Mouse (Mus musculus) ovary, postnatal 14 days (tissue): ENCODE measurements around the gene Cenpl.

Source experiments
- DNase-seq: peaks from one replicate; pipeline ENCODE4 v3.0.0; 2022; ENCODE audit warnings: low spot score

Gene Cenpl

DNA sequence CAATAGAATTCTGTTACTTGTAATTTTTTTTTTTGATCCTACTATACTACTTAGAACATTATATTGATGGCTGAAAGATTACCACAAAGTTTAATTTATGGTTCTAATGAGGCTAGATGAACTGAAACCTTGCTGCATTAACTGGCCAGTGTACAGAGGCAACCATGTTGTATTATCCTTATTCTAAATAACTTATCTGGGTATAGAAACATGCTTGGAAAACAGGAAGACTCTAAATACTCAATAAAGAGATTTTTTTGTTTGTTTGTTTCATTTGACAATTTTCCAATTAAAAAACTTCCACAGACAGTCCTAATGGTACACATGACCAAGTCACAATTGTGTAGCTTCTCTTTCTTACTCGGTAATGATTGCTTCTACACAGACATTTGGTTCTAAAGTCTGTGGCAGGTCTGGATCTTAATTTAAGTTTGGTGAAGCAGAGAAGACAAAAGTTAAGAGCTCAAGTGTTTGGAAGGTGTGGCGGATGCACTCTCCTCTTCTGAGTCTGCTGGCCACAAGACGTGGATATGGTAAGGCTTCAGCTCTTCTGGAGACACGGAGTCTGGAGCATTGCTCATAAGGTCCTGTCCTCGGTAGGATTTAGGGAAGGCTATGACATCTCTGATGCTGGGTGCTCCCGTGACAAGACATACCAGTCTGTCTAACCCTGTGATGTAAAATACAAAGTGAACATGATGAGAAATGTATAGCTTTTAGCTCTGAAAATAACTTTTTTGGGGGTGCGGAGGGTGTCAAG lies 29.1 kb upstream of the Cenpl start:
- DNase-seq, result no peak

DNA sequence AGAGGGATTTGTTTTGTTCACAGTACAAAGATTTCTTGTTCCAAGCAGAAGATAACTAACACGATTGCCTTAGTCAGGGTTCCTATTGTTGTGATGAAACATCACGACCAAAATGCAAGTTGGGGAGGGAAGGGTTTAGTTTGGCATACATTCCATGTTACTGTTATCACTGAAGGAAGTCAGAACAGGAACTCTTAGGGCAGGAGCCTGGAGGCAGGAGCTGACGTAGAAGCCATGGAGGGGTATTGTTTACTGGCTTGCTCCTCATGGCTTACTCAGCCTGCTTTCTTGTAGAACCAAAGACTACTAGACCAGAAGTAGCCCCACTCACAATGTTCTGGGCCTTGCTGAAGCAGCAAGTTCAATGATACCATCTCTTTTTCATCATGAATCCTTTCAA lies 23.5 kb upstream of the Cenpl start:
- DNase-seq, result no peak

GRCm38 (mm10) chr1:161057164-161057563 lies 13.3 kb upstream of the Cenpl start:
- DNase-seq, result no peak

DNA sequence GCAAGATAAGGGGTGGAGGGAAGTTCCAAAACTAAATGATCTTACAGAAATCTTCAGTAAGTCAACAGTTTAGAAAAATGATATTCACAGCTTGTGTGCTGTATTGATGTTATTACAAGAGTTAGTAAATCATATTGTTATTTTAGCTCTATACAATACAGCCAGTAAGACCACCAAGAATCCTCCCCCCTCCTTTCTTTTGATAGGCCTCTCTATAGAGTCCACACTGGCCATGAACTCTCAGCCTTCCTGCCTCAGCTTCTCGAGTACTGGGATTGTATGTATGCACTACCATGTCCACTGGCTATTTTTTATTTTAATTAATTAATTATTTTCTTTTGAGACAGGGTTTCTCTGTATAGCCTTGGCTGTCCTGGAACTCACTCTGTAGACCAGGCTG lies 7.2 kb upstream of the Cenpl start:
- DNase-seq, result no peak

GRCm38 (mm10) chr1:161071272-161071620 lies 733 bp downstream of the Cenpl start:
- DNase-seq, result no peak

DNA sequence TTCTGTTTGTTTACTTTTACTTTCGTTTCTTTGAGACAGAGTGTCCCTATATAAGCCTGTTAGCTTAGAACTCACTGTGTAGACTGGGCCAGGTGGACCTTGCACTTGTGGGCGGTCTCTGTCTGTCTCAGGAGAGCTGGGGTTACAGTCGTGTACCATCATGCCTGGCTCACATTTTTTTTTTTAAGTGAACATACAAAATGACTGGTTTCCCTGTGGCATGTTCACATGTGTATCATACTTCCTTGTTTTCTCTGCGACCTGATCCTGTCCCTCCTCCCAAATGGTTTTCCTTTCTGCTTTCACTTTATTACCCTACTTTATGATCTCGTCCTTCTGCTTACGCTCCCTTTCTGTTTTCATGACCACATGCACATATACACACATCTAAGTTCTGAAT lies 5.7 kb downstream of the Cenpl start:
- no peak for DNase-seq

DNA sequence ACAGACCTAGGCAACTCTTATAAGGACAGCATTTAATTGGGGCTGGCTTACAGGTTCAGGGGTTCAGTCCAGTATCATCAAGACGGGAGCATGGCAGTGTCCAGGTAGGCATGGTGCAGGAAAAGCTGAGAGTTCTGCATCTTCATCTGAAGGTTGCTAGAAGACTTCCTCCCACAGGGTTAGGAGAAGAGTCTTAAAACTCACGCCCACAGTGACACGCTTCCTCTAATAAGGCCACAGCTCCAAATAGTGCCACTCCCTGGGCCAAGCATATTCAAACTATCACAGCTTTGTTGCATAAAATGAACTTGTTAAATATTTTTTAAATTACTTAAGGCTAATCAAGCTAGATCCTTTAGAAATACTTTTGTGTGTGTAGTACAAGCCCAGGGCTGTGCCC lies 6.7 kb downstream of the Cenpl start:
- DNase-seq, result no peak

- no peak for DNase-seq
These were observed 29.4 kb downstream of the Cenpl start for GRCm38 (mm10) chr1:161099721-161100405.

- no peak for DNase-seq
These were observed 33.3 kb downstream of the Cenpl start for GRCm38 (mm10) chr1:161103842-161104241.

DNA sequence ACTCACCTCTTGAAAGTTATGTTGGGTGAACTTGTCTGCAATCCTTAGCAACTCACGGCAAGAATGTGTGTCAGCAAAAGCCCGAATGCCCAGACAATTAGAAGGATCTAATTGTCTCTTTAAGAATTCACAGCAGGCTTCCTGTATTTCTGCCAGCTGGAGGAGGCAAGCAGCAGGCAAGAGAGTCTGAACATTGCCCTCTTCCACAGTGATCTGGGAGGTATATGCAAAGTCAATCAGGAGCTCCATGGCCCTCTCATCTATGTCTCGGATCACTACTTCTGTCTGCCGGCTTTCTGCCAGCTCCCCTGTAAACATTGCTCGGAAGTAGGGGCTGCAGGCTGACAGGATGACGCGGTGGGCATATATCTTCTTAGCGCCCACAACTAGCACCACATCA lies 38.7 kb downstream of the Cenpl start:
- no peak for DNase-seq

DNA sequence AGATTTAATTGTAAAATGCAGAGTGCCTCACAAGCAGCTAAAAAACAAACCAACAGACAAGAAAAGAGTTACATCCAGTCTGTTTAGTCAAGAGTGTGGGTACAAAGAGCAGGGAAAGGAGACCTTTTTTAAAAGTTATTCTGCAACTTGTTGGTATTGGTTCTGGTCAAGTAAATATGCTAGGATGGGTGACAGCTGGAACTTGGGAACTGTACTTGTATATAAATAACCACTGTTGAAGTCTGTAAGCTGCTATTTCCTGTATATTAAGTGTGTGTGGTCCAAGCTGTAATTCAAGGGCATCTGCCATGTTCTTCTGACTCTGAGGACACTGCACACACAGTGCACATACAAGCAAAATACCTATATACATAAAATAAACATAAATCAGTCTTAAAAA lies 44.1 kb downstream of the Cenpl start:
- DNase-seq, result no peak

DNA sequence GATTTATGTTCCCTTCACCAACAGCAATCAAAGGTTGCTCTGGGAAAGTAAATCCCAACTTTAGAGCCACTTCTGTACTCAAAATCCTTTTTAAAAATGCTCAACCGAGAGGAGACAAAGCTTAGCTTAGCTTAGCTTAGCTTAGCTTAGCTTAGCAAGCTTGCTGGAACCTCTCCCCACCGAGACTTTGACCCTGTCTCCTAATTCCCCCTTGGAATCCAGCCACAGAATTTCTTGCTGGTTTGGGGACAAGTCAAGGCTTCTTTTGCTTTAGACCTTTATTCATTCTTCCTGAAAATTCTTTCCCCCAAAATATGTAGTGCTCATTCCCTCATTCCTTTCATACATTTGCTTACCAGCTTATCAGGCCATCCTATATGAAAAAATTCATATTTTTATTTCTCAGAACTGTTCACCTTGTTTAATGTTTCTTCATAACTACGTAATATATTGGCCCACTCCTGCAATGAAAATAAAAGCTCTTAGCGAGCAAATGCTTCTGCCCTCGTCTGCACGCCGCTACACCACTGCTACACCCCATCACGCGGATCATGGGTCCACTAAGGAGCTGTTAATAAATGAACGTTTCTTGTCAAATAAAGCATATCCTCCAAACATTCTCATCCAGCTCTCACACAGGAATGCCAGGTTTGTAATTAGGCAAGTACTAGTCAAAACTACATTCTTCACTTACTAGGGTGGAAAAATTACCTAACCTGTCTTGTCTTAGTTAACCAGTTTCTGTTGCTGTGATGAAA lies 52.3 kb downstream of the Cenpl start:
- DNase-seq, result no peak

GRCm38 (mm10) chr1:161126461-161126860 lies 55.9 kb downstream of the Cenpl start:
- DNase-seq, result no peak

- DNase-seq, result peak; percentile 95
These were observed 60.5 kb downstream of the Cenpl start, which contains the start of gene Klhl20 for GRCm38 (mm10) chr1:161130726-161131664. Gene Klhl20, minus strand, starts transcription at chr1:161131511.
